Mouse (Mus musculus): ENCODE data around the gene Selenos. TPM values are rescaled to one million over a fixed set of nuclear protein-coding genes. Genes with fewer than 3 reads are reported as not detected.

The Selenos gene
- polyA plus RNA-seq, 1 experiment, result 48.1 TPM

DNA sequence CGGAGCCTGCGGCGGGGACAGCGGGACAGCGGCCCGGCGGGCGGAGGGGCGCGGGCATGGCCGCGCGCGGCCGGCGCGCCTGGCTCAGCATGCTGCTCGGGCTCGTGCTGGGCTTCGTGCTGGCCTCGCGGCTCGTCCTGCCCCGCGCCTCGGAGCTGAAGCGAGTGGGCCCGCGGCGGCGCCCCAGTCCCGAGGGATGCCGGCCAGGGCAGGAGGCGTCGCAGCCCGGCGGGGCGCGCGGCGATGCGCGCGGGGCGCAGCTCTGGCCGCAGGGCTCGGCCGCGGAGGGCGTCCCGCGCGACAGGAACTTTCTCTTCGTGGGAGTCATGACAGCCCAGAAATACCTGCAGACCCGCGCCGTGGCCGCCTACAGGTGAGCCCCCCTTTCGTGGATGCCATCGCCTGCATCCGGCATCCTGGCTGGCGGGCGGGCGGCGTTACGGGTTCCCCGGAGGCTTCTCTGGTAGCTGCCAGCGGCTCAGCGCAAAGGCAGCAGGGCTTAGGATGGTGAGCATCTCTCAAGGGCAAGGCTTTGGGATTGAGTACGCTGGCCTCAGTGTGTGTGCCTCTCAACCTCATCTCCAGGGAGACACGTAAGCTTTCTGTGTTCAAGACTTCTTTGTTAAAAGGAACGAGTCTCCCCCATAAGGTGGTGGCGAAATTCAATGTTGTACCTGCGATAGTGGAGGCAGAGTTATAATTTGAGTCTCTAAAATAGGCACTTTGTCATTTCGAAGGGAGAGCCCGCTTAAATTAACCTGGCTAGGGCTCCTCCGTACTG, 30.6 kb downstream of the Selenos start:
- H3K27me3 ChIP-seq (ENCODE audit: control insufficient read depth, insufficient read depth, insufficient read length), result no peaks in the 10 kb centered on the region
- H3K79me2 ChIP-seq (ENCODE audit: control insufficient read depth, insufficient read depth), result peaks cover 54% of the 10 kb centered on the region
- peaks cover 49% of the 10 kb centered on the region for H3K79me3 ChIP-seq (ENCODE audit: low read depth)
- no peak for TF ChIP-seq USF1 (IDR thresholded peaks at IDR 0.05; ENCODE audit: low read depth)
- H3K36me3 ChIP-seq (ENCODE audit: control insufficient read depth, insufficient read depth), result peaks cover 7% of the 10 kb centered on the region
- H3ac ChIP-seq (ENCODE audit: control insufficient read depth, insufficient read length, low read depth), result peak overlapping the region; percentile 59
- H3K4me3 ChIP-seq (ENCODE audit: insufficient read depth, poor library complexity, severe bottlenecking), result peak overlapping the region; percentile 49

DNA sequence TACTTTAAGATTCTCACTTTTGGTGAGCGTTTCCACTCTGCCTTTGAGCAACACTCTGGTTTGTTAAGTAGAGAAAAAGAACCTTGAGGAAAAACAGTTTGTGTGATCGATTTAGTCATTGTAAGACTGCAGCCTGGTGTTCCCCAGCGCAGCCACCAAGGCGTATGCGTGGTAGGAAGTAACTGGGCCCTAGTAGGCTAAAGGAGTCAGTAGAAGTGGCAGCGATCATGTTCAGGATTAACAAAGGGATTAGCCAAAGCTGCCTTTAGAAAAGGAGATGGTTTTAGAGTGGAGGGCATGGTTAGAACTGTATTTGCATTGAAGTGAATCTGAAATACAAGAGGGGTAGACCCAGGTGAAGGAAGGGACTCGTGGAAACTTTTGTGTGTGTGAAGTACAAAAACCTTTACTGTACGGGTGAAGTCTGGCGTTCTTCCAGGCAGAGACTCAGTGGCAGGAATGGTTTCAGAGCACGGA, 31.2 kb downstream of the Selenos start:
- no peak for TF ChIP-seq MYOD1 (IDR thresholded peaks at IDR 0.05; ENCODE audit: control insufficient read depth, insufficient read length, low read depth)
- TF ChIP-seq MYOG (IDR thresholded peaks at IDR 0.05; ENCODE audit: control insufficient read depth, extremely low read depth, insufficient read length), result no peak
- no peak for TF ChIP-seq FOSL1 (IDR thresholded peaks at IDR 0.05; ENCODE audit: insufficient read depth, low read length, poor library complexity, severe bottlenecking)
- TF ChIP-seq MAX (IDR thresholded peaks at IDR 0.05), result no peak
- TF ChIP-seq CTCF (IDR thresholded peaks at IDR 0.05; ENCODE audit: control insufficient read depth, insufficient read depth, insufficient read length), result no peak
- no peak for TF ChIP-seq CEBPB (IDR thresholded peaks at IDR 0.05; ENCODE audit: low read depth)
- TF ChIP-seq USF1 (IDR thresholded peaks at IDR 0.05; ENCODE audit: low read depth), result no peak
- H3K79me3 ChIP-seq (ENCODE audit: low read depth), result peaks cover 55% of the 10 kb centered on the region
- H3K4me3 ChIP-seq (ENCODE audit: insufficient read depth, poor library complexity, severe bottlenecking), result peak overlapping the region; percentile 49
- peak overlapping the region; percentile 59 for H3ac ChIP-seq (ENCODE audit: control insufficient read depth, insufficient read length, low read depth)
- no peaks in the 10 kb centered on the region for H3K27me3 ChIP-seq (ENCODE audit: control insufficient read depth, insufficient read depth, insufficient read length)
- peaks cover 60% of the 10 kb centered on the region for H3K79me2 ChIP-seq (ENCODE audit: control insufficient read depth, insufficient read depth)
- H3K36me3 ChIP-seq (ENCODE audit: control insufficient read depth, insufficient read depth), result peaks cover 7% of the 10 kb centered on the region

DNA sequence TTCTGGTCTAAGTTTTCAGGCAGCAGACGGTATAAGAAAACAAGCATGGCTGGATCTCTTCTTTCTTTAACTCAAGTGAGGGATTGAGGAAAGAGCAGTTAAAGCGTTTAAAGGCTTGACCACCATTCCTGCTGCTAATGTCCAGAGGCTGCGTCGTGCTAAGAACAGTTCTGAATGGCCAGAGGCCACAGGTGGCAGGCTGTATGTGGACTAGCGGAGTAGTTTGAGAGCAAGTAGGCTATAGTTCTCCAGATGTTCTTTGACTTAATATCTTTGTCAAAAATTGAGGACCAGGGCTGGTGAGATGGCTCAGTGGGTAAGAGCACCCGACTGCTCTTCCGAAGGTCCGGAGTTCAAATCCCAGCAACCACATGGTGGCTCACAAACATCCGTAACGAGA, 31.8 kb downstream of the Selenos start:
- TF ChIP-seq FOSL1 (IDR thresholded peaks at IDR 0.05; ENCODE audit: insufficient read depth, low read length, poor library complexity, severe bottlenecking) (no peak), USF1 (IDR thresholded peaks at IDR 0.05; ENCODE audit: low read depth) (no peak), CTCF (IDR thresholded peaks at IDR 0.05; ENCODE audit: control insufficient read depth, insufficient read depth, insufficient read length) (no peak), MAX (IDR thresholded peaks at IDR 0.05) (no peak), CEBPB (IDR thresholded peaks at IDR 0.05; ENCODE audit: low read depth) (no peak), MYOD1 (IDR thresholded peaks at IDR 0.05; ENCODE audit: control insufficient read depth, insufficient read length, low read depth) (no peak), MYOG (IDR thresholded peaks at IDR 0.05; ENCODE audit: control insufficient read depth, extremely low read depth, insufficient read length) (no peak)
- peak overlapping the region; percentile 40 for H3ac ChIP-seq (ENCODE audit: control insufficient read depth, insufficient read length, low read depth)
- peaks cover 60% of the 10 kb centered on the region for H3K79me3 ChIP-seq (ENCODE audit: low read depth)
- H3K4me3 ChIP-seq (ENCODE audit: insufficient read depth, poor library complexity, severe bottlenecking), result peak overlapping the region; percentile 49
- H3K27me3 ChIP-seq (ENCODE audit: control insufficient read depth, insufficient read depth, insufficient read length), result no peaks in the 10 kb centered on the region
- H3K36me3 ChIP-seq (ENCODE audit: control insufficient read depth, insufficient read depth), result peaks cover 7% of the 10 kb centered on the region
- peaks cover 66% of the 10 kb centered on the region for H3K79me2 ChIP-seq (ENCODE audit: control insufficient read depth, insufficient read depth)

DNA sequence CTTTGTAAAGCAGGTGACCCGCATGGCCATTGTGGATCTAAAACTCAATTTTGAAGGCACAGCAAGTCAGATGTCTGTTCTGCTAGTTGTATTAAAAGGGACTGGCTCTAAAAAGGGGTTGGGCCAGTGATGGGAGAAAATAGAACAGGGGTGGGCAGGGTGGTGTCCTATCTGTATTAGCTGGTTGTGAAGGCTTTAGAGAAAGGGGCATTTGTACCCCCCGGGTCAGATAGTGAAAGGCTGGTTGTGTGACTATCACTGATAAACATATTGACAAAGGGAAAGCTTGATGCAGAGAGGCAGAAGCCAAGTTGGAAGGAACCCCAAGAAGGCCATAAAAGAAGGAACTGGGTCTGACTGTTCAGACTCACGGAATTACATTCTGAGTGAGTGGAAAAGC, 34.1 kb downstream of the Selenos start:
- H3K79me3 ChIP-seq (ENCODE audit: low read depth), result peaks cover 75% of the 10 kb centered on the region
- peaks cover 10% of the 10 kb centered on the region for H3K36me3 ChIP-seq (ENCODE audit: control insufficient read depth, insufficient read depth)
- H3K4me3 ChIP-seq (ENCODE audit: insufficient read depth, poor library complexity, severe bottlenecking), result no peak overlapping the region
- peaks cover 89% of the 10 kb centered on the region for H3K79me2 ChIP-seq (ENCODE audit: control insufficient read depth, insufficient read depth)
- TF ChIP-seq CTCF (IDR thresholded peaks at IDR 0.05; ENCODE audit: control insufficient read depth, insufficient read depth, insufficient read length), result no peak
- no peak for TF ChIP-seq CEBPB (IDR thresholded peaks at IDR 0.05; ENCODE audit: low read depth)
- no peak for TF ChIP-seq MYOD1 (IDR thresholded peaks at IDR 0.05; ENCODE audit: control insufficient read depth, insufficient read length, low read depth)
- no peak for TF ChIP-seq MYOG (IDR thresholded peaks at IDR 0.05; ENCODE audit: control insufficient read depth, extremely low read depth, insufficient read length)
- TF ChIP-seq MAX (IDR thresholded peaks at IDR 0.05), result no peak
- no peak for TF ChIP-seq FOSL1 (IDR thresholded peaks at IDR 0.05; ENCODE audit: insufficient read depth, low read length, poor library complexity, severe bottlenecking)
- TF ChIP-seq USF1 (IDR thresholded peaks at IDR 0.05; ENCODE audit: low read depth), result no peak
- no peaks in the 10 kb centered on the region for H3K27me3 ChIP-seq (ENCODE audit: control insufficient read depth, insufficient read depth, insufficient read length)
- H3ac ChIP-seq (ENCODE audit: control insufficient read depth, insufficient read length, low read depth), result no peak overlapping the region

DNA sequence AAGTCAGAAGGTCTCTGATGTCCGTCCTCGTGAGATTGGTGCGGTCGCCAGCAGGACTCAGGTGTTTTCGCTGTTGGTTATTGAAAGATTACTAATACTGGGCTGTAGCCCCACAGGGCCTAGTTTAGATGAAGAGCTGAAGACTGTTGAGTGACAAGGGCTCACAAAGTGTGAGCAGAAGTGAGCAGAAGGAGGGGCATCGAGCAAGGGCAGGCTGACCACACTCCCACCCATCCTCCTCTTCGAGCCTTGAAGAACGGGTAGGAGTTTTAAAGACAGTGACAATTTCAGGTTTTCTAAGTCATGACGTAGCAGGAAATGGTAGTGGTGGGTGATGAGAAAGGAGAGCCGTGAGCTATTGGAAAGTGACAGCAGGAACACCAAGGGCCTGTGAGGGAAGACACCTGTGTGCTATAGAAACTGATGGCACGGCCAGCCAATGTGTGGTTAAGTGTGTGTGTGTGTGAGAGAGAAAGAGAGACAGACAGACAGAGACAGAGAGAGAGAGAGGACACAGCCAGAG, 36.4 kb downstream of the Selenos start:
- H3K27me3 ChIP-seq (ENCODE audit: control insufficient read depth, insufficient read depth, insufficient read length), result no peaks in the 10 kb centered on the region
- H3K79me2 ChIP-seq (ENCODE audit: control insufficient read depth, insufficient read depth), result peaks cover 100% of the 10 kb centered on the region
- H3ac ChIP-seq (ENCODE audit: control insufficient read depth, insufficient read length, low read depth), result no peak overlapping the region
- TF ChIP-seq MAX (IDR thresholded peaks at IDR 0.05), result no peak
- no peak for TF ChIP-seq USF1 (IDR thresholded peaks at IDR 0.05; ENCODE audit: low read depth)
- no peak for TF ChIP-seq MYOG (IDR thresholded peaks at IDR 0.05; ENCODE audit: control insufficient read depth, extremely low read depth, insufficient read length)
- TF ChIP-seq CEBPB (IDR thresholded peaks at IDR 0.05; ENCODE audit: low read depth), result no peak
- no peak for TF ChIP-seq FOSL1 (IDR thresholded peaks at IDR 0.05; ENCODE audit: insufficient read depth, low read length, poor library complexity, severe bottlenecking)
- TF ChIP-seq MYOD1 (IDR thresholded peaks at IDR 0.05; ENCODE audit: control insufficient read depth, insufficient read length, low read depth), result no peak
- TF ChIP-seq CTCF (IDR thresholded peaks at IDR 0.05; ENCODE audit: control insufficient read depth, insufficient read depth, insufficient read length), result no peak
- peaks cover 91% of the 10 kb centered on the region for H3K79me3 ChIP-seq (ENCODE audit: low read depth)
- no peak overlapping the region for H3K4me3 ChIP-seq (ENCODE audit: insufficient read depth, poor library complexity, severe bottlenecking)
- H3K36me3 ChIP-seq (ENCODE audit: control insufficient read depth, insufficient read depth), result peaks cover 13% of the 10 kb centered on the region
